Mouse (Mus musculus) left cerebral cortex, adult 8-10 months (tissue): ENCODE measurements at regions not wholly inside any gene's neighbourhood (a gene's known extent, or its start where the extent isn't known, plus 50 kb on each side); places are given as distances from the start of the nearest gene placed in this dataset.

ENCODE experiments used
- DNase-seq, 2 experiments: peaks; one replicate each; pipeline ENCODE4 v3.0.0; 2022; ENCODE audit warnings: low spot score in 2 of 2

DNA sequence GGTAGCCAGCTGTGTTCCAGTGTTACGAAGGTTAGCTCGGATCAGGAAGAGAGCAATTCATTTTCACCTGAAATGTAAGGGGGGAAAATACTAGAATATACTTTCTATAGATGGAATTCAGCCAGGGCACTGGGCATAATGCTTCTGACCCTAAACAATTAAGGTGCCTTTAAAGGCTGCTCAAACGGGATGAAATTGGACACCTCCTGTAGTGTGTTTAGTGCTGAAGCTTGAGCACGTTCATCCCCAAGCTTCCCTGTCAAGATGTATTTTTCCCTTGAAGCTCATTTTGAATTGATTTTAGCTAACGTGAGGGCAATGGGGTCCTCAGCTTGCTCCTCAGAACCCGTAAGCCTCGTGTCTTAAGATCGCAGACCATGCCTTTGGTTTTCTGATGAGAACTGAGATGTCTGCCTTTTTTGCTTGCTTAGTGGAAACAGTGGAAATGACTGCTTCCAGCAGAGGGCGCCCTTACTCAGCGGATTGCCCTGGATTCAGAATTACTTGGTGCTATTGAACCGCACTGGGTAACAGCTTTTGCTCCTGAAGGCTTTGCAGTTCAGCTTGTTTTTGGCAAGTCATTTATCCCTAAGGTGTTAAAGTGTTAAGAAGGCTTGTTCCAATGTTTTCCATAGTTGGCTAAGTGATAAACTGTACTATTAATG, 74.6 kb upstream of the Fermt1 start:
- peak; percentile 29 to 60 for DNase-seq

DNA sequence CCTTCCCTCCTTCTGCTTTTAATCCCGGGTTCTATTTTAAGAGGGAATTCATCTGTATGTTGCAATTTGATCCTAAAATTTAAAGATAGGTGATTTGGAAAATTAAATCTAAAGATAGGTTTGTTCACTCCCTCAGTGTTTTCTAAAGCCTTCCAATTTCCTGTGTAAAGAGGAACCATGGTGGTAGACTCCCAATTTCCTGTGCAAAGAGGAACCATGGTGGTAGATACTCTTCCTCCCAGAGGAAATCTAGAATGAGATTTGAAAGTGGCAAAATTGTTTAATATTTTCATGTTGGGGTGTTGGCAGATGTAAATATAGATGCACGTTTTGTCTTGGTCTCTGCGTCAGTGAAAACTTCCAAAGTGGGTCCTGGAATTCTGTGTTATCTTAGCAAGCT, 75.5 kb upstream of the Fermt1 start:
- no peak for DNase-seq

DNA sequence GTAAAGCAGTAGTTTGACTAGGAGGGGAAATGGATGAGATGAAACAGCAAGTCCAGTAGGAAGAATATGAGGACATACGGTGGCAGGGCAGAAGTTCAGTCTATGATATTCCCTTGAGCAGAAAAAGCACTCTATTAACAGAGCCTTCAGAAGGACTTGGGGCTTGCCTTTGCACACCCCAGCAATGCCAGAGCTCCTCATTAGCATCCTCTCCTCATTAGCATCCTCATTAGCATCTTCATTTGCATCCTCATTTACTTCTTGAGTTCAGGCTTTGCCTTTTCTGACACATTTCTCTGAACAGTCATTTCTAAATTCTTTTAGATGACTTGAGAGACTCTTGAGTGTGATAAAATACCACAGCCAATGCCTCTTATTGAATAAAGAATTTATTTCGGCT, 81.3 kb upstream of the Fermt1 start:
- no peak for DNase-seq

DNA sequence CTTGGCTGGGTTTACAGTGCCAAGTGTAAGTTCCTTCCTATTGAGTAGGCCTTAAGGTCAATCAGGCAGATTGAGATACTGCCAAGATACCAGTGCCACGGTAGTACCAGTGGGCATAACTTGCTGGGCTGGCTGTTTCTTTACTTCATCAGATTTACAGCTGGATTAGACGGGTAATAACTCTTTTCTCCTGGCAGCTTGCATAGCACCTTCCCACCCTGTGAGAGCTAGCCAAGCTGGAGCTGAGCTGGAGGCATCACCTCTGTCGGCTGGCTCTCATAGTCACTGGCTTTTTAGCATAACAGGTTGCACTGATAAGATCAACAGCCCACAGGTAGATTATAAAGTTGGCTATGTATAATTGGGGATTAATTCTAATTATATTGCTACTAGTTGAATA, 89.7 kb upstream of the Fermt1 start:
- DNase-seq: no peak

DNA sequence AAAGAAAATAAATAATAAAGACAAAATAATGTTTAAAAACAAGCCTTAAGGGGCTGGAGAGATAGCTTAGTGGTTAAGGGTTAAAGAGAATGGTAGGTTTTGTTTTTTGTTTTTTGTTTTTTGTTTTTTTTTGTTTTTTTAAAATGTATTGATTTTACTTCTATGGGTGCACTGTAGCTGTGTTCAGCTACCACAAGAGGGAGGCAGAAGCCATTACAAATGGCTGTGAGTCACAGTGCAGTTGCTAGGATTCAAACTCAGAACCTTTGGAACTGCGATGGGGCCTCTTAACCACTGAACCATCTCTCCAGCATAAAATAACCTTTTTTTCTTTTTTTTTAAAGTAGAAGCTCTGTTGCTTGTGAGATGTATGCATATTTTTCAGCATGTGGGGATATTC, 95.0 kb upstream of the Fermt1 start:
- DNase-seq: no peak

DNA sequence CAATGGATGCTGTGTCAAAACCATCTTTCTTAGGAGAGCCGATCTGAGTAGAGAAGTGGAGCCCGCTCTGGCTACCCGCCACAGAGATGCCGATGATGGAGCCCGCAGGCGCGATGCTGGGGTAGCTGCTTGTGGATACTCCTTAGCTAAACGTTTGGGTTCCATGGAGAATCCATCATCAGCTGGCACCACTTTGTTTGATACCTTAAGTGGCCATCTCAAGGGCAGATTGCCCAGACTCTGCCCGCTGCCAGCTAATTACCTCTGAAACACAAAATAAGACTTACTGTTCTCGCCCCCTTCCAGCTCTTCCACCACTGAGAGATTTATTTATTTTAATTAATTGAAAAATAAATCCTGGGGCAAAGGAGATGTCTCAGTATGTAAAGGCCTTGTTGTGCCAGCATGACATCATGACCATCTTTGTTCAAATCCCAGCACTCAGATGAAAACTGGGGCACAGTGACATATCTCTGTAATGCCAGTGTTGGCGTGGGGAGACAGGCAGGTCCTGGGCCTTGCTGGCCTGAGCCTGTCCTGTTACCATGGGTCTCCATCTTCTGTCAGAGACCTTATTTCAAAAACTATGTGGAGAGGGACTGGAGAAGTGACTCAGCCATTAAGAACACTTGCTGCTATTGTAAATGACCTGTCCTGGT, 132.1 kb upstream of the Fermt1 start:
- no peak for DNase-seq

DNA sequence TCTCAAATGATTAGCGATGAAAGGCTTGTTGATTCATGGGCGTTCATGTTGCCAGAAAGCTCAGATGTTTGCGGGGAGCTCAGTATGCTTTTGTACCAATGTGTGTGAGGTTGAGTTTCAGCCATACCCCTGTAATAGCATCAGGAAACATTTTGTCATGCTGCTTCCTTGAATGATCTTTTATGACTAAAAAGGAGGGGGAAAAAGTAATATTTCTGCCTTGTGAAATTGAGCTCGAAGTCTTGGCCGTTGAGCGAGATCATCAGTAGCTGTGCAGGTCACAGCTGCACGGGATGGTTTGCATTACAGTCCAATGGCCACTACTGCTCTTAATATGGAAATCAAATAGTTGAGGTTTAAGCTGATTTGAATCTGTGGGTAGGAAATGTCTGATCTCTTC, 145.3 kb upstream of the Fermt1 start:
- no peak for DNase-seq

DNA sequence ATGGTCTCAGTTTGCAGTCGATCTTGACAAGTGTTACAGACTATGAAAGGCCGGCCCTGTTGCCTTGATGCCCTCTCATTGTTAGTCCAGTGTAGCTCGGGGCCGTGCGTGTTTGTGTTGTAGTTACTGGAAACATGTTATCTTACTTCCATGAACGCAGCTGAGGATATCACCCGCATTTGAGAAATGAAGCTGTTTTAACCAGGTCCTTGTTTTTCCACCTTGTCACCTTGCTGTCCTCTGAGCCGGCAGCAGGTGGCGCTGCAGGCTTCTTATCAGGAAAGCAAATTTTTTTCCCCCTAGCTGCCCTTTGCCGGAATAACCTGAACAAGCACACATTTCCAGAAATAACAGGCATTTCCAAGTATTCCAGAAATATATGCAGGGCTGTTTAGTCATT, 167.9 kb upstream of the Fermt1 start:
- DNase-seq: peak; percentile 9 to 73

DNA sequence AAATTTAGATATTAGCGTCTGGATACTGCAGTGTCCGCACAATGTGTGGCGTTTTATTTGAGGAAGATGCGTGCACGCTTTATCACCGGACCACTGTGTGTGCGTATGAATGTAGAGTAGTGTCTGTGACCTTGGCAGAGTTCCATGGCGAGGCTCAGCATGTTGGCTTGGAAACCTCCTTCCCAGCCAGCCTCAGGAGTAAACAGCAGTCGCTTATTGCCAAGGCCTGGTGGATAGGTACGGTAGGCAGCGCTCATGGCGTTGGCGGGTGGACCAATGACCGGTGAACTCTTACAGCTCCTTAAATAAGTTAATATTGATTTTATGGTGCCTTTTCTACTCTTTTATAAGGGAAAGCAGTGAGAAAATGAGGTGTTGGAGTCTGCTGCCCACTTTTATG, 172.9 kb upstream of the Fermt1 start:
- DNase-seq: no peak

DNA sequence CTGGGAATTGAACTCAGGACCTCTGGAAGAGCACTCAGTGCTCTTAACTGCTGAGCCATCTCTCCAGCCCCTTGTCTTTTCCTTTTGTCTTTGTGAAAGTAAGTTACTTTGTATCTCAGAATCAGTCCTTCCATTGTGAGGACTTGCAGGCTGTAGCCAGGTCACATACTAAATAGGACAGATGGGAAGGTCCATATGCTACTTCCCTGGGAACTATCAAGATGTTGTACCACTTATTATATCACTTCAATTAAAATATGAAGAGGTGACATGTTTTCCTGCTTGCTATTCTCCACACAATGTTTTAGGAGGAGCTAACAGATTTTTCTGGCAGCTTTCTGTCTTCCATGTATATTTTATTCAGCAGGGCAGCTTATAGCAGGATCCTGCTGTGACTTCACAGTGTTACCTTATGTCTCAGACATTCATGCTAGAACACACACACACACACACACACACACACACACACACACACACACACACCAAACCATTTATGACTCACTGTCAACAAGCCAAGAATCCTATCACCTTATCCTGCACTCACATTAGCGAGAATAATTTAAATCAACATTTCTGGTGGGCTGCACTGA, 179.6 kb upstream of the Fermt1 start:
- no peak for DNase-seq

DNA sequence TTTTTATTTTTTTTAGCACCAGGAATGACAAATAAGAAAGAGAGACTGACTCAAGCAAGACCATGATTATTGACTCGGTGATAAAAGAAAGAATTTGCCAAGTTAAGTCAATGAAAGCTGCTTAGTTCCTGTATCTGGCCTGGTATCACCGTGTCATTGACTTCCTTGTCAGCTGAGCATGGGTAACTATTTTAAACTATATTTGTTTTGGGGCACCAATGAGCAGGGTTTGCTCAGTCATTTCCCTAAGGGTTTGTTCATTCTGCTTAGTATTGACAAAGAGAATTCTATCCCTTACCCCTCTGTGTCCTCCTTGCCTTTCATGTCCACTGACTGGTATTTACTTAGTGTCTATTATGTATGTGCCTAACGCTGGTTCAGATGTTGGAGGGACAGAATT, 189.2 kb upstream of the Fermt1 start:
- no peak for DNase-seq

DNA sequence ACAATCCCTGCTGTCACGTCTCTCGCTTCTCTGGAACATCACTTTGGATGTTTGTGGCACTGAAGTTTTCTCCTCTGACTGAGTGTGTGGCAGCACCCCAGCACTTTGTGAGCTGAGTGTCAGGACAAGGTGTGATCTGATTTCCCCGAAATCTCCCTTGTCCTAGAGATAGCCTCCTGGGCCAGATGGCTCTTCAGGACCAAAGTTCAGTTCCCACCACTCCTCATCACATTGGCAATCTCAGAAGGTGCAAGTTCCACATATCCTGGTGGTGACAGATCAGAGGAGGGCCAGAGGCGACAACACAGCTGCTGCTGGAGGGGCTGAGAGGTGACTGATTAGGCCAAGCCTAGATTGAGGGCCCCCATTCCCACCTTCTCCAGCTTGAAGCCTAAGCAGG, 193.2 kb upstream of the Fermt1 start:
- DNase-seq: no peak

DNA sequence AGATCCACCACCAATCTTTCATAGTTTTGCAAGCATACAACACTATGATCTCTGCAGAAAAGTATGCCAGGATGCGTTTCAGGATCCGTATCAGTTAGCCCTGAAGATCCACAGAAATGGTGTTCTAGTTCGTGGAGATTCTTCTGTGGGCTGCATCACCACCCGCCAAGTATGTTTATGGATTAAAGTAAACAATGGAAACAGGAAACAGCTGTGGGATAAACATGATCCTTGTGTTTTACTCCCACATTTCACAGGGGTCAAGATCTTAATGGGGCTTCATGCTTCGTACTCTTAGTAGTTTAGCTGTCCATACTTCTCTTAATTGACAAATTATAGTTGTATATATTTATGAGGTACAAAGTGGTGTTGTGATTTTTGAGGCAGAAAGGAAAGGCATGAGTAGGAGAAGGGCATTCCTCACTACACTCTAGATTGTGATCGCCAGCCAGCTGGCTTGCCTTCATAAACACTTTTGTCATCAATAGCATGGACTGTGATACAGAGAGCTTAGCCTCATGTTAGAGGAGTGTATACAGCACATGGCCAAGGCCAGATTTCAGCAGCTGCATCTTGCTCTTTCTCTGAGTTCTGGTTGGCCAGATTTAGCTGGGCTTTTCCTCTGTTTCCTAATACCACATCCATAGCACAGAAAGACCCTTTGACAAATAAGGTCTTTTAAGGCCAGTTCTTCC, 195.8 kb upstream of the Fermt1 start:
- no peak for DNase-seq

DNA sequence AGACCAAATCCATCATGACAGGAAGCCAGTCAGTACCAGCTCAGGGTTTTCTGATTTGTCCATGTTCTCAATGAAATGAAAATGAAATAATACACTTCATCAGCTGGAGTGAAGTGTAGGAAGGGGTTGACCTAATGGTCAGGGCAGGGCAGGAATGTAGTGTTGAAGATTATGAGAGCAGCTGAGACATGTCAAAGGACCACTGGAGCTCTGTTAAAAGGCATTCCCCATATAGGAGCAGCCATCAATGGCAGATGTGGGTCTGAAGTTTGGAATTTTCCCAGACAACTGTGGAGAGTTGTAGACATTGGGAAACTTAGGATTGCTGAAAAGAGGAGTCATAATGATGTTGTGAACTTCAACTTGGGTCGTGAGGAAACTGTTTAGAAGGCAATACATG, 206.8 kb upstream of the Fermt1 start:
- no peak for DNase-seq

DNA sequence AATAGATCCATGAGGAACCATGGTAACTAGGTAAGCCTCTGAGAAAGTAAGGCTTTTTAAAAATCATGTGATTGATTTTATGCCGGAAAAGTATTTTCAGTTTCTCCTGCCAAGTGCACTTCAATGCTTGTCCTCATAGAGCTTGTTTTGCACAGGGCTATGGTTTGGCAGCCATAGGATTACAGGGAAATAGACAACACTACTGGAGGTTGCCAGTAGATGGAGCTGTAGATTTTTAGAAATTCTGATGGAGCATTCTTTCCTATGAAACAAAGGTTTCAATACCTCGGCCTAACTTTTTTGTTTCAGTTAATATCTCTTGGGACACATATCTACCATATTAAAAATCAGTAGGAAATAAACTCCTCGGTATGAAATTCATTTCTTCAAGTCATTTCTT, 210.8 kb upstream of the Fermt1 start:
- DNase-seq: no peak

DNA sequence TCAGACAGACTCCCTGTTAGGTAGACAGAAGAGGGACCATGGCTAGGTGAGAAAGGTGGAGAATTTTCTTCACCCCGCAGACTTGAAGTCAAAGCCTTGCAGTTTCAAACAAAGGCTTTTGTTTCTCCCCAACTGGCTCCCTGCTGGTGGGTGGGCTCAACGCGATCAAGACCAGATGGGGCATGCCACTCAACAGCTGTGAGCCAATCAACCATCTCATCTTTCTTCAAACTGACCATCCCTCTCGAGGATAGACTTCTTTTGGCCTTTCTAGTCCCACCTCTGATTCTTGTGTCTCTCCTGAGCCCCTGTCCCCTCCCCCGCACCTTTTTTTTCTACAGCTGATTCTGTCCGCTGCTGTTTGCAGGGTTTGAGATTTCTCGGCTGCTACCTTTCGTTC, 212.5 kb upstream of the Fermt1 start:
- no peak for DNase-seq

DNA sequence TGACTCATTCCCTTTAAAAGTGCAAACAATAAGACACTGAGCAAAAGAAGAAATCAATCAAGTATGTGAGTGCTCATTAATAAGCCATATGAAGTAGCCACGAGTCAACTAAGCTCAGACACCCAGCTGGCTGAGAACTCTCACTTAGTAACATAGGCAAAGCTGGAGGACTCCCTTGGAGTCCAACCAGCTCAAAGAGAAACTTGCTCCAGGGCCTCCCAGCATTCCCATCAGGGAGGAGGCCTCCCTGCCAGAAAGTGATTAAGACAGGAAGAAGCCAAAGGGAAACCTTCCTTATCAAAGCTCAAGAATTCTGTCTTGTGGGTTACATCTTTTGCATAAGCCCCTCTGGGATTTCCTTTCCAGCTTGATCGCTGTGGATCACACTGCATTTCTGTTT, 213.7 kb upstream of the Fermt1 start:
- DNase-seq: no peak

DNA sequence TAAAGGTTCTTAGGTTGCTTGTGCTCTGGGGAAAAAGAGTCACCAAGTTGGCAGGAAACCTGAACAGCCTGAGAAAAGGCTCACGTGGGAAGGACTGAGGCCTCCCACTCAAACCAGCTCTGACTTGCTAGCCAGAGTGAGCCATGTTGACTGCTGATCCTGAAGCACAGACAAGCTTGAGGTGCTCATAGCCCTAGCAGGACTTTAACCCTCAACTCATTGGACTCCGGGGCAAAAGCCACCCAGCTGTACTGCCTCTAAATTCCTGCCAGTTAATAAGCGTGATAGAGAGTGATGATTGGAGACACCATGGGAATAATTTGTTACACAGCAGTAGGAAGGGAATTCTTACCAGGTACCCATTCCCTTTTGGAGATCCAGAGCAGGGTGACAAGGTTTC, 230.7 kb upstream of the Fermt1 start:
- no peak for DNase-seq

DNA sequence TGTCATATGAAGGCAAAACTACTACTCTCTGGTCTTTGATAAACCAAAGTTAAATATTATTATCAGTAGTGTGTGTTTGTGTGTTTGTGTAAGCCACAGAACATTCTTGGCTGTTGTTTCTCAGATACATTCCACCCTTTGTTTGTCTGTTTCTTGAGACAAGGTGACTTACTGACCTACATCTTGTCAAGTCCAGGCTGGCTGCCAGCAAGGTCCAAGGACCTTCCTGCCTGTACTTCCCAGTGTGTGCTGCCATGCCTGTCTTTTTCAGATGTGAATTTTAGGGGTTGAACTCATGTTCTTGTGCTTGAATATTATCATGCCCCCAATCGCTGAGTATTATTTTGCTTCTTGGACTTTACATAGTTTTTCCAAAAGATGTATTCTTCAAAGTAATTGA, 235.5 kb upstream of the Fermt1 start:
- DNase-seq: no peak

DNA sequence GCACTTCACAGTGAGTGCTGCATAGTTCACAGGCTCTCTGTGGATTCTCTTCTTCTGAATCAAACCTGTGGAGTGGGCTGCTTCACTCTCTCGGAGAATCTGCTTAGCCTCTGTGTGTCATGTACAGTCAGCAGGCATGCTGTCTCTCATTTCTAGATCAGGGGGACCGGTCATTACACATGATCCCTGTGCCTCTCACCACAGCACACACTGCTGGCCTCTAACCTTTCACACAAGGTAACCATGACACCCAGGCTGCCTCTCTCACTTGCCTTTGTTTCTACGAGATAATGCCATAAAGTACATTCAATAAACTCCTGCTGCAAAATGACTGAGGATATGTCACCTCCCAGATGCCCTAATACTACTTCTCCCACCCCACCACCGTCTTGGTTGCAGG, 237.2 kb upstream of the Fermt1 start:
- no peak for DNase-seq

DNA sequence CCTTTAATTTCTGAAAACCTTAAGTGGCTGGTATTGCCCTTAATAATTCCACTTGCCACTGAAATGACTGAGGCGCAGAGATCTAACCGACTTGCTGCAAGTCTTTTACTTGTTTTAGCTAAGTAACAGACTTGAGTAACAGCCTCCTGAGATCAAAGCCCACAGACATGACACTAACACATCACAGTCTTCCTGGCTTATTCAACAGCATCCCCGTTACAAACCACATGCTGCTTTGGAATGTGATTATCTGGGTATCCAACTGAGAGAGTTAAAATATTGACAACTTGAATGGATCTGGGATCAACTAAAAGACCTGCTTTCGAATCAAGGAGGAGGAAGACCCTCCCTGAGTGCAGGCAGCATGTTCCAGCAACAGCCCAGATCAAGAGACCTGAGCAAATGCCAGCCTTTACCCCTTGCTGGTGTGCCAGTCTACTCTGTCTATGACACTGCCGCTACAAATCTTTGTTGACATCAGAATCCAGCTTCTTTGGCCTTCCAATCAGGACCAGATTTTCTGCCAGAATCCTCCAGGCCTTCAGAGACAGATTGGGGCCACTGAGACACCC, 258.7 kb upstream of the Fermt1 start:
- no peak for DNase-seq

DNA sequence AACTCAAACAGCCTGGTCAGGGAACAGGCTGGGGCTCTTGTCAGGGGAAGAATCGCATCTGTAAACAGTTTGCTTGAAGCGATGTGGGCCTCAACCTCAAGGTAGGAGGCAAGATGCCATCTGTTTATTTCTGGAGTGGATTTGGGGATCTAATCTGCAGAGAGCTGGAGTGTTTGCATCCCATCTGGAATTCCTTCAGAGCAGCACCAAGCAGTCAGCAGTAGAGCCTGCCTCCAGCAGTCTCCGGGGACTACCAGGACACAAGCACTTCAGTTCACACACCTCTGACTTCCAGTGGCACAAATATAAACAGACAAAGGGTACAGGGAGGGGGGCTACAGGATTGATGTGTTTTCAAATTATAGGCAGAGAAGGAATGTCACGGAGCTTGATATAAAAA, 262.8 kb upstream of the Fermt1 start:
- DNase-seq: no peak
